Mouse (Mus musculus) Muller cell, postnatal 12 days (primary cell): ENCODE measurements around the gene Ccdc187.

Source experiments
- DNase-seq: peaks from one replicate; pipeline ENCODE4 v3.0.0-alpha.2; 2015; ENCODE audit errors: inconsistent ontology term

Gene Ccdc187

DNA sequence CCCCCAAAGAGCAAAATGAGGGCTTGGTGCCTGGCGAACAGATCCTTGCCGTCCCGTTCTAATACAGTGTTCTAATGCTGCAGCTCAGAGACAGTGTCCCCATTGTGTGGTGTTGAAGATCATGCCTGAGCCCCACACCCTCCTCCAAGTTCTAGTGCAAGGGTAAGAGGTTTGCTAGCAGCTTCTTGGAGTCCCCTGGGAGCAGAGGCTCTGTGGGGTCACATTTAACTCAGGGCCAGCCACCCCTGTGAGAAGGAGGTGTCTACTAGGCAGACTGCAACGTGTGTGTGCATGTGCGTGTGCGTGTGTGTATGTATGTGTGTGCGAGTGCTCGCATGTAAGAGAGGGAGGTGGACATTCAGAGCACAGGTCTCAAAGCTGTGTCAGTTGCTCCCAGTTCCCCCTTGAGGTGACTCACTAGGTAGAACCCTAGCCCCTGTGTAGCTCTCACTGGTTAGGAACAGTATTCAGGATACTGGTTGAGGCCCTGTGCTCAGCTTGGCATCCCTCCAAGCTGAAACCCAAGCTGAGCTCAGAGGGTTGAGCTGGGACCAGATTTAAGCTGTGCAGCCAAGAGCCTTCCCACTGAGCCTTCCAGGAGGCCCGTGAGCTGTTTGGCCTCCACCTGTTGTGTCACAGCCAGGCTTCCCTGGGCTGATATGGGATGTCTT is 22.4 kb upstream of the Ccdc187 start:
- peak; percentile 54 for DNase-seq

DNA sequence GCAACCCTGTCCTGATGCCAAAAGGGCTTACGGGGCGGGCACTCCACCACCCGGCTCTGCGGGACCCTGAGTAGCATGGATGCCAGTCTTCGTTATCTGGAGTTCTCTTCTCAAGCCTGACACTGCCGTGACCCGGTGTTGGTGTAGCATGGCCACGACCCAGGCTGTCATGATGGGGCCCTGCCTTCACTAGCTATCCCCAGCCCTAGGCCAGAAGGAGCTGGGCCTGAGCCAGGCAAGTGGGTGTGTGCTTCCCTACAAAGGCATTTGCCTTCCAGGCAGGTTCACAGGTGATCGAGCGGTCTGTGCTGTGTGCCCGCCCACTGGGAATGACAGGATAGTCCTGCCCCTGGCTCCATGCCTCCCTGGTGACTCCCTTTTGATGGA is 21.6 kb upstream of the Ccdc187 start:
- DNase-seq = no peak

DNA sequence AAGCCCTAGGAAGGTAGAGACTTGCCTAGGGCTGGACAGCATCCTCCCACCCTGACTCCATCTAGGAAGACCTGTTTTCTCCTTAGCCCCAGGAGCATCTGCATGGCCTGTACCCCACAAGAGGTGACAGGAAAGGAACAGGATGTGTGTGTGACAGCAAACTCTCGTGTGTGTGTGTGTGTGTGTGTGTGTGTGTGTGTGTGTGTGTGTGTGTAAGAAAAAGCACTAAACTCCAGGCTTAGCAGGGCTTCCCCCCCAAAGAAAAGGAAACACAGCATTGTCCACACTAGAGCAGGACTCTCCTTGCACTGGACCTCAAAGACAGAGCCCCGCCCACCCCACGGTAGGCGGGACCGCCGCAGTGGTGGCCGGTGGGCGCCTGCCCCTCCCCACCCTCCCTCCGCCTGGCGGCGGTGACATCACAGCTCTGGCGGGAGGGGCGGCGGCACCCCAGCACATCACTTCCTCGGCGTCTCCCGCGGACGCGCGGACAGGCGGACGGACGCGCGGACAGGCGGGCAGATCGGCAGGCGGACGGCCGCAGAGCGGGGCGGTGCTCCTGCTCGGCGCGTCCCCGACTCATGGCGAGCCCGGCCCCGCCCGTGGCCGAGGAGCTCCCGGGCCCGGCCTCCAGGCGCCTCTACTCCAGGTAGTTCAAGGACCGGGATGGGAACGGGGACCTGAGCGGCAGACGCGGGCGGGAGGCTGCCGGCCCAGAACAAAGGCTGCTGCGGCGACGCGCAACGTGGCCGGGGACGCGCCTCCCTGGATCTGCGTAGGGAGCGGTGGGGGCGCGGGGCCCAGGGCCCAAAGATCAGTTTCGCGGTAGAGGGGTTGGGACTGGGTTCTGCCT is 20.9 kb upstream of the Ccdc187 start, which contains the start of gene Gpsm1:
Gene Gpsm1 (plus strand): TSS at position 444 of the 853 bp plus-strand sequence.
- peak; percentile 95 for DNase-seq

DNA sequence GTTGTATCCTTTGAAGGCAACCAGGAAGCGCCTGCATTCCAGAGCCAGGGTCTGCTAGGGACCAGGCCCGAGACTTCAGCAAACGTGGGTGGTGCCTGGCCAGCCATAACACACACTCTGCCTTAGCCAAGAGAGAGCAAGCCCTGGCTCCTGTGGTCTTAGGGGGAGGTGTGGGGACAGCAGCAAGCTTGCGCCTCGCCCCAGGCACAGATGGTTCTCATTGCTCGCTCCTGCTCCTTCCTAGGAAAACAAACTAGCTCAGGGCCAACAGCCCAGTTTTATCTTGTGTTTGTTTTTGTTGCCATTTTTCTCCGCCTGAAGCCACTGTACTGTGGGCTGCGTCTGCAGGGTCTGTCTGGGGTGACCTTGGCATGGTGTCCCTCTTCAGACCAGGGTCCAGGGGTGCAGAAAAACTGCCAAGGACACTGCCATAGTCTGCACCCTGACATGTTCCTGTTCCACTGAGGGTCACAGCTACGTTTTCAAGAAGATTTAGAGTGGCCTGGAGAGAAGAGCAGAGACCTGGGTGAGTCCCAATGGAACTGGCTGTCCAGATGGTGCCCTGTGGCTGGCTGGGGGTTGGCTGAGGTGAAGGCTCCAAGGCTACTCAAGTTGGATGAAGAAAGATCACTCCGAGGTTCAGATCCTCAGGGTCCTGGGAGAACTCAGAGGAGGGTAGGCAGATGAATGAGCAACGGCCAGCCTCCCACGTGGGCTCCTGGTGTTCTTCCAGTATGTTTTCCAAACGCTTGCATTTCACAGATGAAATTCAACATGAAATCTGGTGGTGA is 20.1 kb upstream of the Ccdc187 start:
- DNase-seq = peak; percentile 38

DNA sequence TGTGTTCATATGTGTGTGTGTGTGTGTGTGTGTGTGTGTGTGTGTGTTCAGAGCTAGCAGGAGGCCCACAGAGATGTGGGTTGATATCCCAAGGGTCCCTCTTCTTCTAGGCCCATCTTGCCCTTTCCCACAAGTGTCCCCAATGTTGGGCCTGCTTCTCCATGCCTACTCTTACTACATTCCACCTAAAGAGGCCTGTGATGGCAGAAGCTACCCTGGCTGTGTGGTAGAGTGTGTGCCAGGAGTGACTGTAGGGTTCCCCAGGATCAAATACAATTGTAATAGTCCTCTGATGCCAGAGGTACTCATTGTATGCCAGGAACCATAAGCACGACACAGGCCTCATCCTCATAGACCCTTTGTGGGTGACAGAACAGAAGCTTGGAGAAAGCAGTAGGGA is 19.0 kb upstream of the Ccdc187 start:
- no peak for DNase-seq

GRCm38 (mm10) chr2:26312812-26313211 is 18.5 kb upstream of the Ccdc187 start:
- no peak for DNase-seq

DNA sequence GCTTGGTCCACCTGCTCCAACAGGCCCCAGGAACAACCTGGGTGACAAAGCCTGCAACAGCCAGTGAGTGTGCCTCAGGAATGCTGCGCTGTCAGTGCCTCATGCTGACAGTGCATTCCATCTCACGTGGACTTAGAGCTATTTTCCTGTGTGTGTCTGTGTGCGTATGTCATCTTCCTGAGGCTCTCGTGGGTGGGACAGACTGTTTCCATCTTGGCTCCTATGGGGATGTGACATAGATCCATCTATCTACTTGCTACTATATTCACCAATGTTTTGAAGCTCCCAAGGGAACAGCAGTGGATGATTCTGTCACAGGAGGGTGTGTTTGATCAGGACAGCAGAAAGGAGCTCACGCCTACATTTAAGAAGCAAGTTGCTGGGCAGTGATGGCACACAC is 17.6 kb upstream of the Ccdc187 start:
- peak; percentile 44 for DNase-seq

- peak; percentile 97 for DNase-seq
These were observed 15.4 kb upstream of the Ccdc187 start for GRCm38 (mm10) chr2:26309739-26310138.

GRCm38 (mm10) chr2:26306702-26307101 is 12.3 kb upstream of the Ccdc187 start:
- no peak for DNase-seq

DNA sequence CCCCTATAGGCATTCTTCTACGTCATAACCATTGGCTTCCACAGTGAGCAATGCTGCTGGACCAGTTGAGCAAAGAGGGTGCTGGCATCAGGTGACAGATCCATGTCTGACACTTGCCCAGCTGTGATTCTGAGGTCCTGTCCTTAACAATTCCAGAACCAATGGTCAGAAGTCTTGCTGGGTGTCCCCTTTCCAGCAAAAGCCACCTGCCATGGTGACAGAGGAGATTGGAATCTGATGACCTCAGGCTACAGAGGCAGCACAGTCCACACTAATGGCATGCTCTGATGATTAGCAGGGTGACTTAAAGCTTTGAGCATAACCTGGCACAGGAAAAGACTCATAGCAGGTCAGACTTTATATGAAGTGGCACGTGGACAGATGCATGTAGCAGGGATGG is 11.2 kb upstream of the Ccdc187 start:
- DNase-seq = peak; percentile 59

DNA sequence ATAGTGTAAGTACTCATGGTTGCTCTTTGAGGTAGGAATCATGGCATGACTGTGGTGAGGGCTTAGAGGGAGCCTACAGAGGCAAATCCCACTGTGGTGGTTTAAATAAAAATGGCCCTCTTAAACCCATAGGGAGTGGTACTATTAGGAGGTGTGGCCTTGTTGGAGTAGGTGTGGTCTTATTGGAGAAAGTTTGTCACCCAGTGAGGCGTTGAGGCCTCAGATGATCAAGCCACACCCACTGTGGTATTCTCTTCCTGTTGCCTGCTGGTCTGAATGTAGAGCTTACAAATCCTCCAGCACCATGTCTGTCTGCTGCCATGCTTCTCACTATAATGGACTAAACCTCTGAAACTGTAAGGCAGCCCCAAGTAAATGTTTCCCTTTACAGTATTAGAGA is 10.4 kb upstream of the Ccdc187 start:
- no peak for DNase-seq

DNA sequence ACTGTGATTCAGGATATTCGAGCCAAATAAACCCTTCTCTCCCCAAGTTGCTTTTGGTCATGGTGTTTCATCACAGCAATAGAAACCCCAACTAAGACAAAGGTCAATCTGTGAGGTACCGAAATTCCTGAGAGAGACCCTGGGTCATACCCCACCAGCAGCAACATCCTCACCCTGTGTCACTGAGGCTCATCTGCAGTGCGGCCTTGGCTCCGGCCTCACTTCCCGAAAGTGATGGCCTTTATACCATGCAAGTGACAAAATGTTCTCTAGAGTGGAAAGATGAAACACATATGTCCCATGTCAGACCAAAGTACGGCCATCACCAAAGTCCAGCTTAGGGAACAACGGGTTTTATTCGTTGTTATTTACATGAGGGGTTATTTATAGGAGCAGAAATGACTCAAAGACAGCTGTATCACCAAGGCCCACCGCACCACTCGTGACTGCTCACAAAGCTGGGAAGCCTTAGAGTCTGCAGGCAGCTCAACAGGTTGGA is 7.7 kb upstream of the Ccdc187 start:
- no peak for DNase-seq

- DNase-seq = peak; percentile 93
These were observed 6.4 kb upstream of the Ccdc187 start for GRCm38 (mm10) chr2:26300808-26301174.

- DNase-seq = no peak
These were observed 5.9 kb upstream of the Ccdc187 start for GRCm38 (mm10) chr2:26300161-26300807.

GRCm38 (mm10) chr2:26299336-26299735 is 5.0 kb upstream of the Ccdc187 start:
- peak; percentile 82 for DNase-seq

GRCm38 (mm10) chr2:26298856-26299230 is 4.5 kb upstream of the Ccdc187 start:
- DNase-seq = peak; percentile 40

- peak; percentile 84 for DNase-seq
These were observed 4.0 kb upstream of the Ccdc187 start for GRCm38 (mm10) chr2:26298208-26298855.

DNA sequence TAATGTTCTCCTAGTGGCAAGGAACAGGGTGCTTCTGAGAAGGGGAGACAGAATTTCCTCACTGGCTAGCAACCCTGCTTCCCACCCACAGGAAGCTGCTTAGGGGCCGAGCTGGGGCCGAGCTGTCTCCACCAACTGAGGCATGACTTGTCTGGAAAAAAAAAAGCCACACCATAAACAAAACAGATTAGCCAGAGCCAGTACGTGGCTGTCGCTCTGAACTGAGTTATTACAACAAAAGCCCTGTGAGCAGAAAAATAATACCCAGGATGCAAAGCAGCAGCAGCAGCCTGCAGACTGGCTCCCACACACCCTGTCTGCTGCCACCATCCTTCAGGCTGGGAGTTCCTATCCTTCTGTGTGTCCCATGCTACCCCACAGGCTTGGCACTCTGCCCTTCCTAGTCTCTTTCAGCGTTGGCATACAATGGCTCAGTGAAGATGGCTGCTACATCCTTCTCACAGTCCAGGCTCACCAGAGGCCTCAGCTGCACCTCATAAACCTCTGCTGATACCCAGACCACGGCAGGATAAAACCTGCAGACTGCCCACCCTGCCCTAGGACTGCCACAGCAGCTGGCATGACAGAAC is 2.3 kb upstream of the Ccdc187 start:
- DNase-seq = peak; percentile 53

DNA sequence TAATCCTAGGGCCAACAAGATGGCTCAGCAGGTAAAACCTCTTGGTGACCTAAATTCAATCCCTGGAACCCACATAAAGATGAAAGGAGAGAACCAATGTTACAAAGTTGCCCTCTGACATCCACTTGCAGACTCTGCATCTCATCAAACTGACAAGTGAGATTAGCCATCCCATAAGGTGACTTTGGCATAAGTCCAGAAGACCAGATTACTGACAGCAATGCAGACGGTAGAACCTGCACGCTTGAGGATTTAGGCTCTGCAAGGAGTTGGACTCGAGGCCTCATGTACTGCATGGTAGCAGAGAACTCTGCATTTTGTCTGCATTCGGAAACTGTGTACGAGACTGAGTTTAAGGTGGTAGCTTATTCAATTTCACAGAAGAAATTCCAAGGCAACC is 4.2 kb downstream of the Ccdc187 start:
- DNase-seq = no peak

- DNase-seq = no peak
These were observed 8.0 kb downstream of the Ccdc187 start for GRCm38 (mm10) chr2:26286391-26286790.

DNA sequence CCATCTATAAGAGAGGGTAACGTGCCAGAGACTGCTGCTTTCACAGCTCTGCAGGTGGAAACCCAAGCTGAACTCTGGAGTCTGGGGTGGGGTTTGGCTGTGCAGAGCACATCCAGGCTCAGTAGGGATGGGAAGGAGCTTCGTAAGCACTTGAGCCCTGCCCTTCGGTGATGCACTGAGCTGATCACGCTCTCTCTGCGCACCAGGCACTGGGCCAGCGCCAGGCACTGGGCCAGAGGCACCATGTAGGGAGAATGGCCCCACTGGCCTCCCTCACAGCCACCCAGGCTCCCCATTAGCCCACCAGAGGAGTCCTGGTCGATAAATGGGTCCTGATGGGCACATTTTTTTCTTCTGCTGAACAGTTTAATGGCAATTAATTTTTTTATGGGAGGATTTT is 8.6 kb downstream of the Ccdc187 start:
- DNase-seq = peak; percentile 58
